Mouse (Mus musculus) T-helper 17 cell (primary cell): Measurements from ENCODE around the gene Vmac.

ENCODE experiments used
- in situ Hi-C, 2 experiments: fragments of 300-600 bp; cut with MboI, MseI; formaldehyde crosslinking; loops; 1 replicate in 1 of 2; 2 replicates in 1 of 2; pipeline ENCODE4 v1.15.1; 2025; ENCODE audit warnings: high pct_unique_total_duplicates in 2 of 2

The Vmac gene

DNA sequence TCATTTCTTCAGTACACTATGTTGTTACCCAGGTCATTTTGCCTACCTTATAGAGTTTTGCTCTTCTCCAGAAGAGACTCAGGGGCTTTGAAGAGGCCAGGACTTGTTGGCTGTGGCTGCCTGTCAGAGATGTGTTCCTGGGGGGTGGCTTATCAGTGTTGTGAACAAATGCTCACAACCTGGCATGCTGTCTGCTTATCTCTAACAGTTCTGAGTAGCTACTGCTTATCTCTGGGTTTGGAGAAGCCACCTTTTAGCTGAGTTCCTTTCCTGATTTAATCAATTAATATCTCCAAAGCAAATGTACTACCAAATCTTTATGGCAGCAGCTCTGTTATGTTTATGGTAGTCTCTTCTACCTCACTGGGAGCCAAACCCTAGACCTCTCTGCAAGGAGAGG lies 29.8 kb downstream of the Vmac start:
- in situ Hi-C loops: no loop called here

DNA sequence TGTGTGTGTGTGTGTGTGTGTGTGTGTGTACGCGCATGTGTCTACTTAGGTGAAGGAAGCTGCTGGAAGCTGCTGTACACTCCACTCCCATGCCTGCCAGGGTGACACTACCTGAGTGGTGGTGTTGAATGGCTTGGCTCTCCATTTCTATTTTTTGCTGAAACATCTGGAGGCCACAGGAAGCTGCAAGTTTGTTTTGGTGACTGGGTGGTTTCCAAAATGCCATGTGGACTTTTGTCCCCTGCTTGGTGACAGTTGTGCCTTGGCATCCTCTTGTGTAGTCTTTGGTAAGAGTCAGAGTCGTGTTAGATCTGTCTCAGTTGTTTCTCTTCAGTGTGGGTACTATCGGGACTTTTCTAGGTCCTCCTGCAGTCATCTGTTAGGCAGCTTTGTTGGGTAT lies 31.0 kb downstream of the Vmac start:
- in situ Hi-C loops: no loop called here

DNA sequence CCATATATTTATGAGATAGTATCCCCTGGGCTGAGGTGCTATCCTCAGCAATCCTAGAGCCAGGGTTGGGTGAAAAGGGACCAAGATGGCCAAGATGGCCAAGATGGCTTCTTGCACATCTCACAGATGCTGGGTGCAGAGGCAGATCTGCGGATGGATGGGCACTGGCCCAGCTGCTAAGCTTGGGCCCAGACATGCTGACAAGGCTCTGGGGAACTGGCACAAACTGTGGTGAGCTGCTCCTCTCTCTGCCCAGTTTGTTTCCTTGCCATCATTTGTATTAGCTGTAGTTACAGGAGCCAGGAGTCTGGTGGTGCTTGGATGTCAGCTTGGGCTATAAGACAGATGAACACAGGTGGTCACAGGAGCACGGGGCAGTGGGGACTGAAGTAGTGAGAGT lies 33.2 kb downstream of the Vmac start:
- in situ Hi-C loops: no loop called here

DNA sequence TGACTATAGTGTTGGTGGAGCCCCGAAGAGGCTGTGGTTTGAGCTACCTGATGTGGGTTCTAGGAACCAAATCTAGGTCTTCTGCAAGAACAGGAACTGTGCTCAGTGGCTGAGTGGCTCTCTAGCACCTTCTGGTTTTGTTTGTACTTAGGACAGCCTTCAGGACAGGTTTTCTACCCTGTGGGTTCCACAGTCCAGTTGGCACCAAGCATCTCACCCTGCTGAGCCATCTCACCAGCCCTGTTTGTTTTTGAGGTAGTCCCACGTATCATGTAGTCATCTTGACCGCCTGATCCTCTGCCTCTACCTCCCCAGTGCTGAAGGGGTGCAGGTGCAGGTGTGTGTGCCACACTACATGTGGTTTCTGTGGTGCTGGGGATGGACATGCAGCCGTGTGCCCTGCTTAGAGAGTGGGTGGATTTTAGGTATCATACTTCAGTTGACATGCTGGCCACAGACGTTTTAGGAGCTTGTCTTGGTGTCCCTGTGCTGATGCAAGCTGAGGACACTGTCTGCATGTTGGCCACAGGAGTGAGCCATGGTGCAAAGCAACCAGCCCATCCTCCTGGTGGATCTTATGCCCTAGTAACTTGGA lies 34.2 kb downstream of the Vmac start:
- in situ Hi-C loops: no loop called here

DNA sequence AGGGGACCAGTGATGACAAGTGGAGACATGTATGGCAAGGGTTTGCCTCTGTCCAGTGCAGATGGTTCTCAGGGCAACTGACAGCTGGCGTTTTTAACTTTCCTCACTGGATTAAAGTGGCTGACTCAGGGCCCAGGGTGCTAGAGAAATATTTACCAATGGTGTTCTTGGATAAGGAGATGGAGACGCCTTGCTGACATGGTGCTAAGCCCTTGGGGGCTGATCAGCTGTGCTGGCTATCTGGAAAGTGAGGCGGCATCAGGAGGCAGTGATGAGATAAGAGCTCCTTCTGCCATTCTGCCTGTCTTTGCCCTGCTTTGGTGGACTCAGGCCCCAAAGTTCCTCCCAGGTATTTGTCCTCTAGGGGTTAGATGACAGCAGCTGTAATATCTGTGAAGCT lies 34.9 kb downstream of the Vmac start:
- in situ Hi-C loops: no loop called here

DNA sequence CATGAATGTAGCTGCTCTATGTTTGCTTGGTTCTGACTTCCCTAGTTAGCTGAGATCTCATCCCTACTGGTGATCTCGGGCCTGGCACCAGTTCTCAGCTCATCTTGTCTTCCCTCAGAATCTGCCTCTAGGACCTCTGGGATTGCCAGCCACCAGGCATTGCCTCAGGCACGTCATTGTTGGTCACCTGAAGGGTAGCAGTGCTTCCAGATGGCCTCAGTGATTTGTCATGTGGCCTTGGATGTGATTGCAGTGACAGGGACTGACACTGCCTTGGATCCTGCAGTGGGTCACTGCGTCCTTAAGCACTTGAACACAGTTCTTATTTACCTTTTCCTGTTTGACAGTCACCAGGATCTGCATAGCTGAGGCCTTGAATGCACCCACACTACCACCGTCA lies 36.0 kb downstream of the Vmac start:
- in situ Hi-C loops: no loop called here

DNA sequence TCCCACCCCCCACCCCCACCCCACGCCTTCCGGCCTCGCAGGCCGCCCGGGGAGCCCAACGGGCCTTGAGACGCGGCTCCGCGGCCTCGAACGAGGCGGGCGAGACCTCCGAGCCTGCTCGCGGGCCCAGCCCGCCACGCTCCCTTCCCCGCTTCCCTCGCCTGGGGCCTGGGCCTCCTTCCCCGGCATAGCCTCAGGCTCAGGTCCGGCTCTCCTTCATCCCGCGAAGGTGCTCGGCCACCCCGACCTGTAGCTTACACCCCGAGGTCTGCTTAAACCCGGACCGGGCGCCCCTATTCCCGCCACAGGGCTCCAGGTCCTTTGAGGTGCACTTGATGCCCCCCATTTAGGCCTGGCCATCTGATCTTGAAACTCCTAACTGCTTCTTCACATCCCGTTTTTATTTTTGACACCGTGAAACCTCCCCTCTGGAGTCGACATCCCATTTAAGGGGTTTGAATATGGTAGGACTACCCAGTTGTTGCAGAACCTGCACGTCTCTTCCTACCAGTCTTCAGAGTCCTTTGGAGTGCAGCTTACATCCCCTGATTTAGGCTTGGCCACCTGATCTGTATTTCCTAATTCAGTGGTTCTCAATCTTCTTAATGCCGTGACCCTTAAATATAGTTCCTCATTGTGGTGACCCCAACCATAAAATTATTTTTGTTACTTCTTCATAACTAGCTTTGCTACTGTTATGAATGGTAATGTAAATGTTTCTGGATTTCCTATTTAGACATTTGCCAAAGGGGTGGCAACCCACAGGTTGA lies 44.0 kb downstream of the Vmac start:
- in situ Hi-C loops: no loop called here

DNA sequence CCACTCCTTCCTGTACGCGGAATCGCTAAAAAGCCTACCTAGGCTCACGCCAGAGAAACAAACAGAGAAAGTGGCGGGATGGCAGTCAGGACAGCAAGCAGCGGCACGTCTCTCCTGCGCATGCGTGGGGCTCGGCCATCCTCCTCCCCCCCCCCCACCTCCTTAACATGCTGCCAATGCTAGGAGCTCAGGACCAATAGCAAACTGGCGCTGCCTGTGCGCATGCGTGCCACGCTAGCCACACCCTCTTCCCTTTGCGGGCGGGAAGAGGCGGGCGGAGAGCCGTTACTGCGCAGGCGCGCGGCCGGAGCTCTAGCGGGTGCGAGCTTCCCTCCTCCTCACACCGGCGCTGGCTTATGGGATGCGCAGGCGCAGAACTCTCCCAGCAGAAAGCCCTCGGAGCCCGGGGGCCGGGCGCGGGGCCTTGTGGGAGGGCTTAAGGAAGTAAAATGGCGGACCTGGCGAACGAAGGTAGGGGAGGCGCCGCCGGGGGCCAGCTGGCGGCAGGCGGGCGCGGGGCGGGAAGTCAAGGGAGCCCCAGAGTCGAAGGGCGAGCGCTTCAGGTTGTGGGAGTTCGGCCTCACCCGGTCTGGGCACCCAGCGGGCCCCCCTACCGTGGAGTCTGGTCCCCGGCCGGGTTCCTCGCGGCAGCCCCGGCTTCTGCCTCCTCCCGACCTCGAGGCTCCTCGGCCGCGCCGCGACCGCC lies 44.7 kb downstream of the Vmac start, which contains the start of gene Ranbp3:
Gene Ranbp3 (plus strand): TSS at position 354 of the 706 bp plus-strand sequence.
- in situ Hi-C loops: no loop called here

DNA sequence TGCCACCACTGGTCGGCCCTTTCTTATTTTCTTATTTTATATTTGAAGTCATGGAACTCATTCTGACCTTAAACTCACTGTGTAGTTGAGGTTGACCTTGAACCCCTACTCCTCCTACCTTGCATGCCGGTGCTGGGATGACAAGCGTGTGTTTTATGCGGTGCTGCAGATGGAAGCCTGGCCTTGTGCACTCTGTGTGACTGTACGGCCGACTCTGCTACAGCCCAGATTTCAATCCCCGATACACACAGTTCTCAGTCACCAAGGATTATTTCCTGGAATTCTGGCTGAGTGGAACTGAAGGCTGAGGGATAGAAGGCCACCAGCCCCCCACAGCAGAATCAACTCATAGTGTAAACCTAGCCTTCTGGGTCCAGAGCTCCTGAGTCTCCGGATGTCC lies 48.1 kb downstream of the Vmac start:
- in situ Hi-C loops: loop anchor here (5.0 kb wide), 2 partner anchors 42 to 52 kb away; partner anchors contain the start of genes Catsperd (in 1 of the 2) and Lonp1 (in 1 of the 2)

DNA sequence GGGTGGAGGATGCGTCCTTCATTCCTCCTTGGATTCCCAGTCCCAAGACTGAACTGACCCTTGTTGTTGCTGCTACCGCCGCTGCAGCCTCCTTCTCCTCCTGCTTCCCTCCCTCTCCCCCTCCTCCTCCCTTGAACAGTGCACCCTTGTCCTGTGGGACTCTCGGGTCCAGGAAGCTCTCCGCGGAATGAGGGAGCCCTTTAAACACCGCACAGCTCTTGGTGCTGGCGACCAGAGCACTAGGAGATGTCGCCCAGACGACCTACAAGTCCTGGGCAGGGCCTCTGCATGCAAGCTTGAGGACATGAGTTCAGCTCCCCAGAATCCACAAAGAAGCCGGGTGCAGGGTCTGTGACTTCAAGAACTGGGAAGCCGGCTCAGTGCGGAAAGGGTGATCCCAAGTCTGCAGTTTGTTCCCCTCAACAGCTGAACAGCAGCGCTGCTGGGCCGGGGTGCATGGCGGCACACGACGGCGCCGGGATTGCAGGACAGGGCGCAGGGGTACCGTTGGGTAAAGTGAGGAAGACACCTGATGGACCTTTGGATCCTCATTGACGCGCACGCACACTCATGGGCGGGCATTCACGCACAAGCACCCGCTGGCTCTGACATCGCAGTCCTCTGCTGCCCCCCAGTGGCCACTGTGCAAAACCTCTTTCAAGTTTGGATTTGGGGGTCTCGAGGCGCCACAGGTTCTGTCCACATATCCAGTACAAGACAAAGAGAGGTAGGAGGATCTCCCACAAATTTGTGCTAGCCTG lies 49.3 kb downstream of the Vmac start:
- in situ Hi-C loops: loop anchor here (5.0 kb wide), 2 partner anchors 41 to 51 kb away; partner anchors contain the start of genes Catsperd (in 1 of the 2) and Lonp1 (in 1 of the 2)

DNA sequence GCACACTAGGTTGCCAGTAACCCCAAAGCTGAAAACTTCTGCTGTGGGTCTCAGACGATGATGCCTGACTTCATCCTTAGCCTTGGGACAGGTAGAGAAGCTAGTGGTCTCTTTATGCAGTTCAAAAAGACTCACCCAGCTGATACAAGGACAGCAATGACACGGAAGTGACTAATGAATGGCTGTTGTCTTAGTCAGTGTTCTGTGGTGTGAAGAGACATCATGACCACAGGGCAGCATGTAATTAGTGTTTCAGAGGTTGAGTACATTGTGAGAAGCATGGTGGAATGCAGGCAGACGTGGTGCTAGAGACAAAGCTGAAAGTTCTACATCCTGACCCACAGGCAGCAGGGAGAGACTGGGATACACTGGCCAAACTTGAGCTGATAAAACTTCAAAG lies 50.2 kb downstream of the Vmac start:
- in situ Hi-C loops: loop anchor here (5.0 kb wide), 2 partner anchors 40 to 50 kb away; partner anchors contain the start of genes Catsperd (in 1 of the 2) and Lonp1 (in 1 of the 2)

DNA sequence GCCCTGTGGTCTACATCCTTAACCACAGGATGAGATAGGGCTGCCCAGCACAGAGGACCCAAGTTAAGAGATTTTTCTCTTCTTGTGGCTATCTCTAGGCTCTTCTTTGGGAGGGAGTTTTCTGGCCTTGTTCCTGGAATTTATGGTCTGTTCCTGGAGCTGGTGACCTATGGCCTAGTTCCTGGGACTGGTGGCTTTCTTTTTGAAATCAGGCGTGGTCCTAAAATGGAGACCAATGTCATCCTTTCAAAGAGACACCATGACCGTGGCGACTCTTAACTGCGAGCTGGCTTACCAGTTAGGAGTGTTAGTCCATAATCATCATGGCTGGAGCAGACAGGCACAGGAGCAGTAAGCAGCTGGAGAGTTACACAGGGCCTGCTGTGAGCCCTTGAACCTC lies 51.4 kb downstream of the Vmac start:
- in situ Hi-C loops: loop anchor here (5.0 kb wide), 2 partner anchors 39 to 49 kb away; partner anchors contain the start of genes Catsperd (in 1 of the 2) and Lonp1 (in 1 of the 2)

DNA sequence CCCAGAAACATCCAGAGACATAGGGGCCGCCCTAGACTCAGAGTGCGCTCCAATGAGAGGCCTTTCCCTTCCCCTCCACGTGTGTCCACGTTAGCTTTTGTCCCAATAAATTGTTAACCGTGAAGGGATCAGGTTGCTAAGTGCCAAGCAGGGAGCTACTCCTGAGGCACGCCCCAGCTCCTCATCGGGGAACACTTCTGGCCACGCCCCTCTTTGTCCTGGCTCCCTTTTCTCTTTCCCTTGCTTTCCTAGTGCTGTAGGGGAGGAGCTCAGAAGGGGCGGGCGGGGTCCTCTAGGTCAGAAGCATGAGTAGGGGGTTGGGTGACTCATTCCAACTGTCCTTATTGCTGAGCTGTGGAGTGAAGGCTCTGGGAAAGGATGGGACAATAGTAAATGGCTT lies 53.5 kb downstream of the Vmac start:
- in situ Hi-C loops: no loop called here
